Mouse (Mus musculus) G1E (cell line): Measurements from ENCODE around the gene Ms4a2.

Source experiments
- CTCF ChIP-seq: IDR thresholded peaks from 2 replicates; pipeline ENCODE4 v1.5.1; 2012; ENCODE audit warnings: low read depth, low read length, inconsistent platforms, mixed read lengths
- GATA1 ChIP-seq: IDR thresholded peaks from 2 replicates; pipeline ENCODE4 v1.6.1; 2012; ENCODE audit warnings: borderline replicate concordance, low read length, inconsistent platforms, mixed read lengths
- GATA2 ChIP-seq: IDR thresholded peaks from 2 replicates; pipeline ENCODE4 v1.6.1; 2012; ENCODE audit warnings: low read depth, low read length, inconsistent platforms, borderline replicate concordance
- POLR2AphosphoS5 ChIP-seq: IDR thresholded peaks from 2 replicates; pipeline ENCODE4 v1.6.1; 2012; ENCODE audit warnings: low read depth, low read length, inconsistent platforms; ENCODE audit not compliant: insufficient replicate concordance
- TAL1 ChIP-seq: conservative IDR thresholded peaks from 2 replicates; pipeline ENCODE4 v1.6.1; 2012; ENCODE audit warnings: low read depth, low read length, inconsistent platforms, mixed read lengths

DNA sequence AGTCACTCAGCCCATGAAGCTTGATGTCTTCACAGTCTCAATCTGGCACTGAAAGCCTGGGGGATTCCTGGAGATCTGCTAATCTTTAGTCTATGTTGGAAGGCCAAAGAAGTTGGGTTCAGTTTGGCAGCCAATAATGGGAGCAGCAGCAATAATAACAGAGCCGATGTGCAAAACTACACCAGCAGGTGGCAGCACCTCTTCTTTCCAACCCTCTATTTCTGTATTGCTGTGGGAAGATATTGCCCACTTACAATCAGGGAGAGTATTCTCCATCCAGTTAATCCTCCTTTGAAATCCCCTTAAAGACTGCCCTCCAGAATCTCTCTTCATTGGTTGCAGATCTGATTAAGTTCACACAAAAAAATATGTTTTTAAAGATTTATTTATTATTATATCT, 15.3 kb downstream of the Ms4a2 start:
- TF ChIP-seq POLR2AphosphoS5 (no peak), CTCF (peak; percentile 51), GATA2 (no peak), TAL1 (no peak), GATA1 (no peak)
